Mouse (Mus musculus) midbrain, embryonic 10.5 days (tissue): ENCODE measurements around the gene Adamts7. TPM values are rescaled to one million over a fixed set of nuclear protein-coding genes. Genes with fewer than 3 reads are reported as not detected.

ENCODE experiments used
- DNase-seq: peaks from one replicate; pipeline ENCODE4 v3.0.0-alpha.2; 2017; ENCODE audit warnings: low spot score
- H3K27ac ChIP-seq: fragments of 300-500 bp; sonication (generic); replicated peaks from 2 replicates; pipeline ENCODE4 v1.5.1; 2016; ENCODE audit warnings: mild to moderate bottlenecking
- H3K27me3 ChIP-seq: fragments of 300-500 bp; sonication (generic); 2 replicates; pipeline ENCODE4 v1.6.1; 2016; ENCODE audit warnings: low read depth, mild to moderate bottlenecking; ENCODE audit not compliant: poor library complexity, severe bottlenecking
- H3K36me3 ChIP-seq: fragments of 300-500 bp; sonication (generic); 2 replicates; pipeline ENCODE4 v1.6.1; 2016; ENCODE audit warnings: mild to moderate bottlenecking, moderate library complexity
- H3K4me1 ChIP-seq: fragments of 300-500 bp; sonication (generic); 2 replicates; pipeline ENCODE4 v1.6.1; 2016
- H3K4me3 ChIP-seq: fragments of 300-500 bp; sonication (generic); 2 replicates; pipeline ENCODE4 v1.5.1; 2016; ENCODE audit warnings: mild to moderate bottlenecking, moderate library complexity
- H3K9me3 ChIP-seq: fragments of 300-500 bp; sonication (generic); replicated peaks from 2 replicates; pipeline ENCODE4 v1.6.1; 2016; ENCODE audit warnings: mild to moderate bottlenecking
- WGBS: fragments of 180-500 bp; shearing (Covaris S2); methylation state at CpG from one replicate; pipeline ENCODE4 v1.1.7; 2016; 5-methylcytosine and 5-hydroxymethylcytosine counted together
- polyA plus RNA-seq: library from polyadenylated mRNA; unstranded; fragments of >200 nt; fragmentation: Nextera tagmentation; extraction: Ambion mirVana; gene quantifications from 2 replicates; pipeline ENCODE4 v1.2.1, GENCODE M21; 2016

Adamts7 gene
- polyA plus RNA-seq, 1 experiment from 2014 or later = 16.7 TPM

GRCm38 (mm10) chr9:90166615-90167014 lies 3.7 kb downstream of the Adamts7 start:
- Histone ChIP-seq H3K27me3 (peaks cover 7% of the 10 kb centered on the region), H3K4me1 (peaks cover 28% of the 10 kb centered on the region)
- 84% methylated on average over 5 of the region's 5 CpGs for WGBS

GRCm38 (mm10) chr9:90169965-90170364 lies 7.1 kb downstream of the Adamts7 start:
- WGBS = 88% methylated on average over 4 of the region's 4 CpGs
- Histone ChIP-seq H3K4me1 (peaks cover 4% of the 10 kb centered on the region), H3K9me3 (no peaks in the 10 kb centered on the region), H3K27ac (no peak overlapping the region), H3K36me3 (peaks cover 39% of the 10 kb centered on the region), H3K27me3 (no peaks in the 10 kb centered on the region; the same call in 1 of the 2 replicates), H3K4me3 (no peak overlapping the region)
- no peak for DNase-seq

More at GRCm38 (mm10) chr9:90166615-90167014, 3.7 kb downstream of the Adamts7 start:
- DNase-seq = no peak
- Histone ChIP-seq H3K9me3 (no peaks in the 10 kb centered on the region), H3K36me3 (peaks cover 5% of the 10 kb centered on the region), H3K4me3 (no peak overlapping the region), H3K27ac (no peak overlapping the region)

GRCm38 (mm10) chr9:90171421-90171820 lies 8.6 kb downstream of the Adamts7 start:
- 97% methylated on average over 19 of the region's 19 CpGs for WGBS
- Histone ChIP-seq H3K27ac (no peak overlapping the region), H3K27me3 (no peaks in the 10 kb centered on the region), H3K36me3 (peaks cover 53% of the 10 kb centered on the region), H3K4me1 (no peaks in the 10 kb centered on the region), H3K4me3 (no peak overlapping the region), H3K9me3 (no peaks in the 10 kb centered on the region)
- no peak for DNase-seq

GRCm38 (mm10) chr9:90172528-90173321 lies 9.9 kb downstream of the Adamts7 start:
- no peak overlapping the region for H3K27ac ChIP-seq
- no peak for DNase-seq
- no peaks in the 10 kb centered on the region for H3K27me3 ChIP-seq
- H3K4me3 ChIP-seq = no peak overlapping the region
- peaks cover 66% of the 10 kb centered on the region for H3K36me3 ChIP-seq
- 81% methylated on average over 8 of the region's 8 CpGs for WGBS
- H3K9me3 ChIP-seq = no peaks in the 10 kb centered on the region
- H3K4me1 ChIP-seq = no peaks in the 10 kb centered on the region

- no peak for DNase-seq
- Histone ChIP-seq H3K4me3 (no peak overlapping the region), H3K27ac (no peak overlapping the region), H3K36me3 (peaks cover 72% of the 10 kb centered on the region), H3K4me1 (no peaks in the 10 kb centered on the region), H3K27me3 (no peaks in the 10 kb centered on the region), H3K9me3 (no peaks in the 10 kb centered on the region)
- WGBS = 81% methylated on average over 3 of the region's 3 CpGs
These were observed 10.5 kb downstream of the Adamts7 start for GRCm38 (mm10) chr9:90173330-90173729.

- Histone ChIP-seq H3K27me3 (no peaks in the 10 kb centered on the region), H3K4me1 (no peaks in the 10 kb centered on the region), H3K36me3 (peaks cover 84% of the 10 kb centered on the region), H3K4me3 (no peak overlapping the region), H3K27ac (no peak overlapping the region), H3K9me3 (no peaks in the 10 kb centered on the region)
- no peak for DNase-seq
- 94% methylated on average over 5 of the region's 5 CpGs for WGBS
These were observed 16.5 kb downstream of the Adamts7 start for GRCm38 (mm10) chr9:90179409-90179808.

- Histone ChIP-seq H3K4me3 (no peak overlapping the region), H3K27me3 (no peaks in the 10 kb centered on the region), H3K4me1 (no peaks in the 10 kb centered on the region), H3K36me3 (peaks cover 82% of the 10 kb centered on the region), H3K9me3 (no peaks in the 10 kb centered on the region), H3K27ac (no peak overlapping the region)
- no peak for DNase-seq
- WGBS = 85% methylated on average over 6 of the region's 6 CpGs
These were observed 19.0 kb downstream of the Adamts7 start for GRCm38 (mm10) chr9:90181656-90182388.

GRCm38 (mm10) chr9:90182636-90183421 lies 20.0 kb downstream of the Adamts7 start:
- no peaks in the 10 kb centered on the region for H3K9me3 ChIP-seq
- DNase-seq = no peak
- no peaks in the 10 kb centered on the region for H3K27me3 ChIP-seq
- WGBS = 90% methylated on average over 18 of the region's 18 CpGs
- no peak overlapping the region for H3K27ac ChIP-seq
- H3K4me1 ChIP-seq = no peaks in the 10 kb centered on the region
- no peak overlapping the region for H3K4me3 ChIP-seq
- H3K36me3 ChIP-seq = peaks cover 82% of the 10 kb centered on the region

GRCm38 (mm10) chr9:90183550-90183949 lies 20.7 kb downstream of the Adamts7 start:
- H3K27ac ChIP-seq = no peak overlapping the region
- H3K36me3 ChIP-seq = peaks cover 83% of the 10 kb centered on the region
- WGBS = 80% methylated on average over 3 of the region's 3 CpGs
- DNase-seq = no peak
- H3K27me3 ChIP-seq = no peaks in the 10 kb centered on the region
- H3K4me1 ChIP-seq = no peaks in the 10 kb centered on the region
- H3K4me3 ChIP-seq = no peak overlapping the region
- H3K9me3 ChIP-seq = no peaks in the 10 kb centered on the region

- no peak overlapping the region for H3K4me3 ChIP-seq
- no peak overlapping the region for H3K27ac ChIP-seq
- H3K4me1 ChIP-seq = no peaks in the 10 kb centered on the region
- no peak for DNase-seq
- 79% methylated on average over 8 of the region's 8 CpGs for WGBS
- no peaks in the 10 kb centered on the region for H3K27me3 ChIP-seq
- no peaks in the 10 kb centered on the region for H3K9me3 ChIP-seq
- peaks cover 85% of the 10 kb centered on the region for H3K36me3 ChIP-seq
These were observed 21.2 kb downstream of the Adamts7 start for GRCm38 (mm10) chr9:90184116-90184515.

- 85% methylated on average over 8 of the region's 8 CpGs for WGBS
- no peaks in the 10 kb centered on the region for H3K9me3 ChIP-seq
- peaks cover 86% of the 10 kb centered on the region for H3K36me3 ChIP-seq
- no peak for DNase-seq
- H3K27ac ChIP-seq = no peak overlapping the region
- no peak overlapping the region for H3K4me3 ChIP-seq
- no peaks in the 10 kb centered on the region for H3K4me1 ChIP-seq
- no peaks in the 10 kb centered on the region for H3K27me3 ChIP-seq
These were observed 22.6 kb downstream of the Adamts7 start for GRCm38 (mm10) chr9:90185356-90185910.

- Histone ChIP-seq H3K27ac (no peak overlapping the region), H3K4me1 (no peaks in the 10 kb centered on the region), H3K36me3 (peaks cover 97% of the 10 kb centered on the region), H3K27me3 (no peaks in the 10 kb centered on the region), H3K9me3 (no peaks in the 10 kb centered on the region), H3K4me3 (no peak overlapping the region)
- whole genome bisulfite sequencing = 94% methylated on average over 4 of the region's 4 CpGs
- DNase-seq = no peak
These were observed 26.0 kb downstream of the Adamts7 start for GRCm38 (mm10) chr9:90188893-90189292.
